Mouse (Mus musculus): ENCODE measurements around the gene Hoxd1.

GRCm38 (mm10) chr2:74720384-74720783 lies 42.4 kb upstream of the Hoxd1 start:
- no peak for TF ChIP-seq FLI1 (IDR thresholded peaks at IDR 0.05; ENCODE audit: low read length)
- no peak for TF ChIP-seq GATA1 (IDR thresholded peaks at IDR 0.05; ENCODE audit: borderline replicate concordance, low read length)
